Comparison of ENCODE assay signal across 11 mouse cellular contexts in genomic region chr10:4430399-4430798, GRCm38 (mm10). TPM values are rescaled to one million over a fixed set of nuclear protein-coding genes. Genes with fewer than 3 reads are reported as not detected.
A peak's percentile ranks its signal among the peaks of the same experiment; 100 is the strongest.
DNase-seq lines count a peak whose midpoint lies in the region; ATAC-seq and TF ChIP-seq lines count a peak whose summit lies in the region.
"Had no signal": no experiment of that assay in that cellular context is flagged by ENCODE, and none has a peak within 500 bp of the region (broad histone marks: within the 10 kb centered on the region; RNA-seq: fewer than 3 reads in every experiment).

No protein-coding gene starts in this region.

- DNase-seq in forebrain, embryonic 14.5 days (ENCODE audit: low spot score), result no peak
- DNase-seq in forebrain, embryonic 10.5 days (ENCODE audit: extremely low spot score, low spot score), result no peak
- no peak for DNase-seq in lung, embryonic 14.5 days
- DNase-seq in lung, adult 2 months, result no peak
- no peak for DNase-seq in left cerebral cortex, adult 11 months (ENCODE audit: low spot score)
- DNase-seq in spleen, postnatal 10 days (ENCODE audit: low spot score in 2 of 2), result no peak
- DNase-seq: retina, postnatal 1 day; thymus, postnatal 36 days had no signal

- no peak overlapping the region for H3K4me3 ChIP-seq in forebrain, embryonic 14.5 days (ENCODE audit: low read depth, low read length)
- H3K4me3 ChIP-seq in forebrain, embryonic 10.5 days, result no peak overlapping the region
- H3K4me3 ChIP-seq in lung, embryonic 14.5 days (ENCODE audit: low read depth, low read length), result no peak overlapping the region
- H3K4me3 ChIP-seq in lung, adult 2 months (replicated peaks; ENCODE audit: extremely low read depth, low read depth, low read length), result no peak overlapping the region

- H3K4me2 ChIP-seq in forebrain, embryonic 14.5 days (ENCODE audit: low read length), result no peak overlapping the region; the same call in 1 of the 2 replicates
- H3K4me2 ChIP-seq in lung, embryonic 14.5 days, result peak overlapping the region; percentile 71; the same call in 1 of the 2 replicates

- no peaks in the 10 kb centered on the region for H3K27me3 ChIP-seq in forebrain, embryonic 14.5 days (replicated peaks; ENCODE audit: control insufficient read depth, insufficient read depth, low read length)
- H3K27me3 ChIP-seq in forebrain, embryonic 10.5 days (ENCODE audit: poor library complexity, severe bottlenecking), result no peaks in the 10 kb centered on the region
- no peaks in the 10 kb centered on the region for H3K27me3 ChIP-seq in lung, embryonic 14.5 days (ENCODE audit: insufficient read depth, low read length)

- TF ChIP-seq POLR2A in lung, adult 2 months (IDR thresholded peaks at IDR 0.05; ENCODE audit: borderline replicate concordance, extremely low read depth, low read depth, low read length), result no peak

- H3K9me3 ChIP-seq in forebrain, embryonic 14.5 days (replicated peaks; ENCODE audit: control insufficient read depth, low read length), result no peaks in the 10 kb centered on the region
- no peaks in the 10 kb centered on the region for H3K9me3 ChIP-seq in forebrain, embryonic 10.5 days
- no peaks in the 10 kb centered on the region for H3K9me3 ChIP-seq in lung, embryonic 14.5 days (ENCODE audit: low read depth, low read length)

- H3K9ac ChIP-seq in forebrain, embryonic 14.5 days (ENCODE audit: low read length), result 0 out of 2 replicates have a peak overlapping the region, but pooled peaks have one; percentile 17
- 0 out of 2 replicates have a peak overlapping the region, but pooled peaks have one; percentile 13 for H3K9ac ChIP-seq in lung, embryonic 14.5 days

- WGBS in forebrain, embryonic 14.5 days, result 91% methylated on average over 8 of the region's 8 CpGs
- 91% methylated on average over 8 of the region's 8 CpGs for WGBS in forebrain, embryonic 10.5 days
- WGBS in lung, embryonic 14.5 days, result 84% methylated on average over 8 of the region's 8 CpGs
- 81% methylated on average over 8 of the region's 8 CpGs for WGBS in lung, adult 2 months

- H3K36me3 ChIP-seq in forebrain, embryonic 14.5 days (ENCODE audit: control insufficient read depth, insufficient read depth, low read length), result peaks cover 23% of the 10 kb centered on the region
- peaks cover 36% of the 10 kb centered on the region for H3K36me3 ChIP-seq in forebrain, embryonic 10.5 days (replicated peaks)
- H3K36me3 ChIP-seq in lung, embryonic 14.5 days (ENCODE audit: insufficient read depth), result peaks cover 25% of the 10 kb centered on the region

- ATAC-seq in forebrain, embryonic 14.5 days, result no peak
- no peak for ATAC-seq in lung, embryonic 14.5 days (ENCODE audit: insufficient read depth)
- ATAC-seq in granulocyte monocyte progenitor cell, adult 5-6 weeks (replicated peaks; ENCODE audit: poor library complexity, severe bottlenecking), result peak; percentile 44
- peak; percentile 43 for ATAC-seq in megakaryocyte, adult 5-6 weeks (ENCODE audit: poor library complexity, severe bottlenecking)

- TF ChIP-seq CTCF in lung, embryonic 14.5 days (IDR thresholded peaks at IDR 0.05; ENCODE audit: low read depth), result no peak
- TF ChIP-seq CTCF in lung, adult 2 months (IDR thresholded peaks at IDR 0.05; ENCODE audit: insufficient read depth, low read length), result no peak

- peaks cover 13% of the 10 kb centered on the region for H3K4me1 ChIP-seq in forebrain, embryonic 14.5 days (ENCODE audit: control insufficient read depth, insufficient read depth, low read length)
- H3K4me1 ChIP-seq in forebrain, embryonic 10.5 days, result peaks cover 20% of the 10 kb centered on the region
- H3K4me1 ChIP-seq in lung, embryonic 14.5 days (ENCODE audit: insufficient read depth), result no peaks in the 10 kb centered on the region
- H3K4me1 ChIP-seq in lung, adult 2 months (ENCODE audit: control insufficient read depth, insufficient read depth, low read length), result 0 out of 2 replicates have a peak, but pooled peaks cover 4% of the 10 kb centered on the region

- H3K27ac ChIP-seq in forebrain, embryonic 14.5 days (ENCODE audit: low read depth, low read length), result no peak overlapping the region
- no peak overlapping the region for H3K27ac ChIP-seq in forebrain, embryonic 10.5 days
- no peak overlapping the region for H3K27ac ChIP-seq in lung, embryonic 14.5 days (ENCODE audit: low read depth)

RNA-seq across cellular contexts. Expression of gene Rmnd1, which starts 1.8 kb away (rescaled TPM):
- 47.0 and 55.8 TPM in 2 replicates for polyA plus RNA-seq in forebrain, embryonic 14.5 days (2014; fragmentation: Nextera tagmentation; extraction: Ambion mirVana)
- 48.5 and 50.1 TPM in 2 replicates for polyA plus RNA-seq in forebrain, embryonic 10.5 days (2016; fragmentation: Nextera tagmentation; extraction: Ambion mirVana)
- 46.0 and 46.3 TPM in 2 replicates for polyA plus RNA-seq in lung, embryonic 14.5 days (2014; fragmentation: Nextera tagmentation; extraction: Ambion mirVana)
- polyA plus RNA-seq in lung, adult 2 months (2012; rRNA removed), result 11.1 and 16.5 TPM in 2 replicates
- total RNA-seq in granulocyte monocyte progenitor cell, adult 5-6 weeks (2014; fragmentation: Nextera tagmentation), result 53.9 and 72.4 TPM in 2 replicates
- 58.3 and 62.8 TPM in 2 replicates for total RNA-seq in granulocyte monocyte progenitor cell, adult 5-6 weeks (2017)
- 35.0 and 40.7 TPM in 2 replicates for total RNA-seq in megakaryocyte, adult 5-6 weeks (2015)
- total RNA-seq in megakaryocyte, adult 5-6 weeks (2017), result 21.1 and 29.5 TPM in 2 replicates

RNA-seq across cellular contexts. Expression of gene Armt1, which starts 1.9 kb away (rescaled TPM):
- polyA plus RNA-seq in forebrain, embryonic 14.5 days (2014; fragmentation: Nextera tagmentation; extraction: Ambion mirVana), result 13.9 and 14.7 TPM in 2 replicates
- polyA plus RNA-seq in forebrain, embryonic 10.5 days (2016; fragmentation: Nextera tagmentation; extraction: Ambion mirVana), result 33.5 and 34.1 TPM in 2 replicates
- 20.7 and 21.1 TPM in 2 replicates for polyA plus RNA-seq in lung, embryonic 14.5 days (2014; fragmentation: Nextera tagmentation; extraction: Ambion mirVana)
- polyA plus RNA-seq in lung, adult 2 months (2012; rRNA removed), result 4.3 and 7.2 TPM in 2 replicates
- 34.1 and 46.8 TPM in 2 replicates for total RNA-seq in granulocyte monocyte progenitor cell, adult 5-6 weeks (2014; fragmentation: Nextera tagmentation)
- total RNA-seq in granulocyte monocyte progenitor cell, adult 5-6 weeks (2017), result 44.6 and 52.3 TPM in 2 replicates
- total RNA-seq in megakaryocyte, adult 5-6 weeks (2015), result 20.8 and 26.4 TPM in 2 replicates
- 24.4 and 27.4 TPM in 2 replicates for total RNA-seq in megakaryocyte, adult 5-6 weeks (2017)

RNA-seq across cellular contexts. Expression of gene Zbtb2, which starts 42.5 kb away (rescaled TPM):
- 16.5 and 20.3 TPM in 2 replicates for polyA plus RNA-seq in forebrain, embryonic 14.5 days (2014; fragmentation: Nextera tagmentation; extraction: Ambion mirVana)
- 19.7 and 21.6 TPM in 2 replicates for polyA plus RNA-seq in forebrain, embryonic 10.5 days (2016; fragmentation: Nextera tagmentation; extraction: Ambion mirVana)
- 17.3 and 18.1 TPM in 2 replicates for polyA plus RNA-seq in lung, embryonic 14.5 days (2014; fragmentation: Nextera tagmentation; extraction: Ambion mirVana)
- polyA plus RNA-seq in lung, adult 2 months (2012; rRNA removed), result 8.8 and 9.9 TPM in 2 replicates
- total RNA-seq in granulocyte monocyte progenitor cell, adult 5-6 weeks (2014; fragmentation: Nextera tagmentation), result 6.8 and 12.9 TPM in 2 replicates
- total RNA-seq in granulocyte monocyte progenitor cell, adult 5-6 weeks (2017), result 11.1 and 13.4 TPM in 2 replicates
- 12.8 and 14.2 TPM in 2 replicates for total RNA-seq in megakaryocyte, adult 5-6 weeks (2015)
- total RNA-seq in megakaryocyte, adult 5-6 weeks (2017), result 10.8 and 12.2 TPM in 2 replicates

RNA-seq across cellular contexts. Expression of gene Ccdc170, which starts 51.9 kb away (rescaled TPM):
- polyA plus RNA-seq in forebrain, embryonic 14.5 days (2014; fragmentation: Nextera tagmentation; extraction: Ambion mirVana), result 0.17 and 0.18 TPM in 2 replicates
- polyA plus RNA-seq in forebrain, embryonic 10.5 days (2016; fragmentation: Nextera tagmentation; extraction: Ambion mirVana), result not detected in 2 replicates
- polyA plus RNA-seq in lung, embryonic 14.5 days (2014; fragmentation: Nextera tagmentation; extraction: Ambion mirVana), result 0.12 TPM in 2 replicates
- 1.5 and 2.5 TPM in 2 replicates for polyA plus RNA-seq in lung, adult 2 months (2012; rRNA removed)
- not detected in 2 replicates for total RNA-seq in granulocyte monocyte progenitor cell, adult 5-6 weeks (2014; fragmentation: Nextera tagmentation)
- 0.43 and 0.72 TPM in 2 replicates for total RNA-seq in granulocyte monocyte progenitor cell, adult 5-6 weeks (2017)
- 0.30 TPM in 1 of 2 replicates, not detected in the other for total RNA-seq in megakaryocyte, adult 5-6 weeks (2015)
- total RNA-seq in megakaryocyte, adult 5-6 weeks (2017), result 0.08 and 0.22 TPM in 2 replicates
- total RNA-seq: megakaryocyte-erythroid progenitor cell, adult 5-6 weeks had no signal

Comparison
In these comparisons a context has a peak if more than half of its experiments do, and no peak if none do; other contexts are left out.
1. ATAC-seq: peak in granulocyte monocyte progenitor cell, adult 5-6 weeks (single experiment) and megakaryocyte, adult 5-6 weeks (single experiment); none in forebrain, embryonic 14.5 days (single experiment) and lung, embryonic 14.5 days (single experiment).